Mouse (Mus musculus) gastrocnemius, postnatal 25 days (tissue): ENCODE data around the gene Irgc1. TPM values are rescaled to one million over a fixed set of nuclear protein-coding genes. Genes with fewer than 3 reads are reported as not detected.
A peak's percentile ranks its signal among the peaks of the same experiment; 100 is the strongest.
"Not testable (repeated sequence)": the region's sequence is repeated elsewhere in the genome, so short reads cannot be mapped to it uniquely, and the experiment has no call there.

Source experiments
- DNase-seq: peaks from one replicate; pipeline ENCODE4 v3.0.0; 2022
- total RNA-seq, 2 experiments: library from RNA; stranded (reverse); gene quantifications; 1 replicate in 1 of 2; 2 replicates in 1 of 2; pipeline ENCODE4 v1.2.3; 2021

The Irgc1 gene
- total RNA-seq, 2 experiments from 2014 or later = not detected

DNA sequence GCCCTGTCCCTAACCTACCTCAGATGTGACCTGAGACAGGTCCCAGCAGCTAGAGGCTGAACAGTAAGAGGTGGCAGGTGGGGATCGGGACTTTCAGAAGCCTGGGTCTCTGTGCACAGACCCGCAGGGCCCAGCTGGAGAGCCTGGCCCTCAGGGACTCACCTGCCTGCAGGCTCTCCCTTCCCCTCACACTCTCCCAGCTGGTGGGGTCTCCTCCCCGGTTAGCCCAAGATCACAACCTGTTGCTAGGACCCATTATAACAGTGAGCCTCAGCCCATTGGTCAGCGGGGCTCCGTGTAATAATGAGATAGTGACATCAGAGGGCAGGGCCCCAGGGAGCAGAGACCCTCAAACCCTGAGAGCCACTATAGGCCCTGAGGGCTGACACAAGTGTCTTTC lies 16.8 kb downstream of the Irgc1 start:
- no peak for DNase-seq

DNA sequence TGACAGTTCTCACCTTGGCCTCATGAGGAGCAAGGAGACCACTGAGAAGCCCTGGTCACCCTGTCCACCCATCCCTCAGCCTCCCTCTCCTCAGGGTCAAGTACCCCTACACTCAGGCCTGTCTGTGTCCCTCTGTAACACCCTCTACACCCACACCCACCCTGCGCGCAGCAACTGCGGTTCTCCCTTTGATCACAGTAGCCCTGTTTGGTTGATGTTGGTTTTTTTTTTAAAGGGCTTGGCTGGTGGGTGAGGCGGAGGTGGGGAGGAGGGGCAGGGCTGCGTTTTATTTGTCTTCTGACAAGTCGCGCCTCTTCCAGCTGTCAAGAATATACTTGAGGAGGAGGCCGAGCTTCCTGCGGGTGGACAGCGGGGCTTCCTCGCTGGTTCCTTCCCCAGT lies 20.4 kb downstream of the Irgc1 start:
- DNase-seq = no peak

DNA sequence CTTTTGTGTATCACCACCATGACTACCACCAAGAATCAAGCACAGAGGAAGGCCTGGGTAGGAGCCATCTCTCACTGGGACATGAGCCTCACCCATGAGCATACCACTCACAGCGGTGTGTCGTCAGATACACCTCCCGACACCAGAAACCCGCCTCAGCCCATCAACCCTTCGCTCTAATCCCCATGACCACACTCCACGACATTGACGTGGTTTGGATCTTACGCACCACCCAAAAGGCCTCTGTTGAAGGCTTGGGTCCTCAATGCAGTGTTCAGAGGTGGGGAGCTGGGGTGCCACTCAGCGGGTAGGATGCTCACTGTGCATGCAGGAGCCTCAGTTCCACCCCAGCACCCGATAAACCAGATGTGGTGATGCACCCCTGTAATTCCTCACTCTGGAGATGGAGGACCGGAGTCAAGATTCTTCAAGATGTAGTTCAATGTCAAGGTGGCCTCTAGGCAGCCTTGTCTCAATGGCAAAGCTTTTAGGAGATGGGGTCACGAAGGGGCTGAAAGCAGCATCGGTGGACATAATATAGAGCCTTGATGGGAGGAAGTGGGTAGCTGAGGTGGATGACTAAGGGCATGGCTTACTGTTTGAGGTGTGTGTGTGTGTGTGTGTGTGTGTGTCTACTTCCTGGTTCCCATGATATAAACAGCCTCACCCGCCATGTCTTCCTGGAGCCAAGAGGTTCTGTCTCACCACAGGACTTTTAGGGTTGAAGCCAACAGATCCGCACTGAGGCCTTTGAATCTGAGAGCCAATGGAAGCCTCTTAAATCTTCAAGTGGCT lies 21.3 kb downstream of the Irgc1 start:
- no peak for DNase-seq

DNA sequence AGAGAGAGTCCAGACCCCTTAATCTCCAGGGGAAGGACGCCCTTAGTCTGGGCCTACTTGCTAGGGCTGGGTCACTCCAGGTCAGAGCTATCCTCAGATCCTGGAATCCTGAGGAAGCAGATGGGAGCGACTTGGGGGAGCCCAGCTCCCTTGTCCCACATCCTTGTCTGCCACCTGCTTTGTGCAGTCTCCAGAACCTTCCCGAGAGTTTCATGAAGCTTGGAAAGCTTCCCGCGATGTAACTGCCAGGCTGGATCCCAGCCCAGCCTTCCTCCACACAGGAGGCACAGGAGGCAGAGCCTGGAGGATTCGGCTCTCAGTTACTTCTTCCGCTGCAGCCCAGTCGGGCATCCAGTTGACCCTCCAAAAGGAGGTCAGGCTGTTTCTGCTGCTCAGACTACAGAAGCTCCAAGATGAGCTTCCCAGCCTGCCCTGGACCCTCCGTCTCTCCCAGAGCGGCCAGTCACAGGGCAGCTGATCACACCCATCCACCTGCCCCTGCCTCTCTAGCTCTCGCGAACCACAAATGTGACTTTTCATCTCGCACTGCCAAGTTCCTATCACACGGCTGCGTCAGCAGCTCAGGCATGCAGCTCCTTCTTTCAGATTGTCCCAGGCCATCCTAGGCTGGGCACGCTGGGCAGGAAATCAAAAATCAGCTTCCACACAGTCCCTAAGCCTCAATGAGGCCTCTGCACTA lies 22.5 kb downstream of the Irgc1 start:
- peak; percentile 51 for DNase-seq

DNA sequence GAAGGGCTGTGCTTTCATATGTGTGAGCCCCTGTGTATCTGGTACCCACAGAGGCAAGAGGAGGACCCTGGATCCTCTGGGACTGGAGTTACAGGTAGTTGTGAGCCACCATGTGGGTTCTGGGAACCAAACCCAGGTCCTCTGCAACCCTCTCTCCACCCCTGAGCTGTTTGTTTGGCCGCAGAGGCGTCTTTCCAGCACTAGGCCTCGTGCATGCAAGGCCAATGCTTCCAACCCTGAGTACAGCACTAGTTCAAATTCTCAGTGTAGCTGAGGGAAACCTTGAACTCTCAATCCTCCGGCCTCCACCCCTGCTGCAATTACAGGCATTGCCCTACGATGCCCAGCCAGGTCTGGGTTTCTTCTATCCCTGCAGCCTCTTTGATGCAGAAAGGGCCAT lies 23.4 kb downstream of the Irgc1 start:
- no peak for DNase-seq

DNA sequence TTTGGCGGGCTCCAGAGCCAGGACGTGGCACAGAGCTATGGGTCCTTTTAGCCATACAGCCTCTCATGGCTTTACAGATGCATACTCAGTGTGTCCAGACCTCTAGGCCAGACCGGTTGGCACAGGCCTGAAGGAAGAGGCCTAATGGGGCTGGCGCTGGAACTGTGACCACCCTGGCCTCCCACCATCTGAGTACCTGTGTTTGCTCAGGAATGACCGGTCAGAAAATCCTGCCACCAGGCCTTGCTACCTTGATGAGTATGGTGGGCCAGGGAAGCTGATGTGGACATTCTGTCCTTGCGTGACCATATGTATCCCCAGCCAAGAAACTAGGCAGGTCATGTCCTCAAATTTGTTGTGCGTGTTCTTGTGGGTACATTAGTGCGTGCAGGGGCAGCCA lies 24.9 kb downstream of the Irgc1 start:
- DNase-seq = no peak

DNA sequence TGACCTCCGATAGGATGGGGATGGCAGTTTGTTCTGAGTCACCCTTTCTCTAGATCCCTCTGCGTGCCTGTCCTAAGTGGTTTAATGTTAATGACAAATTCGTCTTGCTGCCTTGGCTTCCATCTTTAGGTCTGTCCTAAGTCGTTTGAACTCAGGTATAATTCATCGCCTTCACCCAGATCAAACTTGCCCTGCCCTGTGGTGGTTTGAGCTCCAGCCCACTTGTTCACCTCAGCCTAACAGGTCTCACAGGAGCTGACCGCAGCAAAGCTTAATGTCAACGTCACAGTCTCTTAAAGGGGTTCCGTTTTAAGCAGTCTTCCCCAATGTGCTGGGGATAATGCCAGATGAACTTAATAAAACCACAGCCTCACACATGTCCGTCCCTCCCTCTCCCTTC lies 26.2 kb downstream of the Irgc1 start:
- DNase-seq = no peak

DNA sequence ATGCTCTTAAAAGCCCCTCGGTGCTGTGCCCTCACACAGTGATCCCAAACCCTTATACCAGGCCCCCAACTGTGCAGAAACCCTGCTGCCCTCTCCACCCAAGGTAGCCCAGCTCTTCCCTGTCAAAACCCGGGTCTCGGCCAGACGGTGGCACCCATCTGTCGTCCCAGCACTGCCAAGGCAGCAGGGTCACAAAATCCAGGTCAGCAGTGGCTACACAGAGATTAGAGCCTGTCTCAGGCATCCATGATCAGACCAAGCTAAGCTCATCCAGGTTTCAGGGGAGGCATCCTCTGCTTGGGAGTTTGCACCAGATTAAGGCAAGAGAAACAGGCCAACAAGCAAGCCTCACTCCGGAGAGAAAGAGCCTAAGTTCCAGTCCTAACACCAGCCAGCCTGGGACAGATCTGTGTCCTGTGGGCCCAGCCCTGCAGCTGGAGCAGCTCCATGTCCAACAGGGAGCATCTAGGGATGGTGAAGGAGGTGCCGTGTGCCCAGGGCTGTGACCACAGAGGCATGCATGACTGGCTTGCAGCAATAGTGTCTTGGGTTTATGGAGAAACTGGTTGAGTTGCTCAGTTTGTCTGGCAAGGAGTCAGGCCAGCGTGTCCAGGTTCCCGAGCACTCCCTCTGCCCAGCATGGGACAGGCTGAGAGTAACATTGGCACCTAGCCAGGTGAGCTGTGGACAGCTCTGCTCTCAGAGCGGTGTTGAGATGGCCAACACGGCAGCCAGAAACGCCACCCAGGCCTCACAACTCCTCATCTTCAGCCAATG lies 28.0 kb downstream of the Irgc1 start:
- DNase-seq = peak; percentile 38

DNA sequence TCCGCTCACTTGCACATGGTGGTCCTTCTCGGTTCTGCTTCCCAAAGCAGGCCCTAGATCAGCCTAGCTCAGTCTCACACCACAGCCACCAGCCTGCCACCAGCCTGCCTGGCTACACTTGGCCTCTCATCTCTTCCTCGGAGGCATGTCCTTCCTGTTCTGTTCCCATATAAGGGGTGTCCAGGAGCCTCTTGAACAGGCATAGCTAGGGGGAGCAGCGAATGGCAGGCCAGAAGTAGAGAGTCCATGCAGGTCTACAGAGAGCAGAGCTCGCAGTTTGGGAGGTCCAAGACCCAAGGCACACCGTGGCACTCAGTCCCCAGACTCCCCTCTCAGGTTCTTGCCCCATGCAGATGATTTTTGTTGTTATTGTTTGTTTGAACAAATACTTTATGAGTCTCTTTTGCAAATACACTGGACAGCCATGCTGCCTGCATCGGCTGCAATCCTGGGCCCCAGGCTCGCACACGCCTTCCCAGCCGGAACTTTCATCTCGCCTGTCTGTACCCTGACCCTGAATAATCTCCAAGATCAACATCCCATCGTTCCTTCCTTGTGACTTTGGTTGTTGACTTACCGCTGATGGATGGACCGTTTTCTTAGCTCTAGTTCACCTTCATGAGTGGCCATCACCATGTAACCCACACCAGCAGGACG lies 28.9 kb downstream of the Irgc1 start:
- no peak for DNase-seq

DNA sequence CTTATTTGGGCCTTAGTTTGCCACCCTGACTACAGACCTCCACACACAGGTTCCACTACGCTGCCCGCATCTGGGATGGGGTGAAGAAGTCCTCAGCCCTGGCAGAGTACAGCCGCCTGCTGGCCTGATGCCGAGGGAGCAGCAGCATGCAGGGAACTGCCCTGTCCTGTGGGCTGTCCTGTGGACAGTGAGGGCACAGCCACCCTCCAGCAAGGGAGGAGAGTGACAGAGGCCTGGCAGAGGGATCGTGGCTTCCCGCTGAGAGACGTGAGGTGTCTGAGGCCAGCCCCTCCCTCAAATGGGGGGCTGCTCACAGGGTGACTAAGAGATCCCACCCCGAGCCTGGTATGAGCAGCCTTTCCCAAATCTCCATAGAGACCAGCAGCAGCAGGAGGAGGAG lies 29.8 kb downstream of the Irgc1 start:
- no peak for DNase-seq

DNA sequence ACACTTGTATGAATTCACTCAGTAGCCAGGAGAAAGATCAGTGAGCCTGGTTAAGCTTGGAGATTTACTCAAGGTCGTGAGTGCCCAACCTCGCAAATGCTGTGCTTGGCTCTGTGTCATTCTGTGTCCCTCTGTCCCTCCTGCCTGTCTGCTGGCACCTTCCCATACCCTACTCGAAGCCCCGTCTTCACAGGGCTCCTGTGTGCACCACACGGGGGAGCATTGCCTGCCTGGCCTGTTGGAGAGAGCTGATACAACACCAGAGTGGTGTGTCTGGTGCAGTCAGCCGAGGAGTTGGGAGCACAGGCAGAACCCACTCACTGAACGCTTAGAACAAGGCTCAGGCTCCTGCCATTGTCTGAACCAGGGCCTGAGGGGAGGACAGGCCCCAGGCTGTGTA lies 30.4 kb downstream of the Irgc1 start:
- no peak for DNase-seq

DNA sequence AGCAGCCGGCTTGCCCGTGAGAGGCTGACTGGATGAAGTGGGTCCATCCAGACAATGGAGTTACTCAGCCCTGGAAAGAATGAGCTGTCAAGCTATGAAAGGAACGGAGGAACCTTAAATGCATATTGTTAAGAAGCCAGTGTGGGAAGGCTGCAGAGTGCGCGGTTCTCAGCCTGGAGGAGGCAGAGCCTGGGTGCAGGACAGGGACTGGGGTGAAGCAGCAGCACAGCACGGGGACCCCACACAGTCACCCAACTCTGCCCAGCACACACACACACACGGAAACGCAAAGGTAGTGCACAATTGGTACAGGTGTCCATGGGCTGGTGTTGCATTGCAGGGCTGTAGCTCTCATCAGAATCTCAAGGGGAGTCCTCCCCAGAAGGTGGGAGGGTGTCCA lies 32.5 kb downstream of the Irgc1 start:
- no peak for DNase-seq

DNA sequence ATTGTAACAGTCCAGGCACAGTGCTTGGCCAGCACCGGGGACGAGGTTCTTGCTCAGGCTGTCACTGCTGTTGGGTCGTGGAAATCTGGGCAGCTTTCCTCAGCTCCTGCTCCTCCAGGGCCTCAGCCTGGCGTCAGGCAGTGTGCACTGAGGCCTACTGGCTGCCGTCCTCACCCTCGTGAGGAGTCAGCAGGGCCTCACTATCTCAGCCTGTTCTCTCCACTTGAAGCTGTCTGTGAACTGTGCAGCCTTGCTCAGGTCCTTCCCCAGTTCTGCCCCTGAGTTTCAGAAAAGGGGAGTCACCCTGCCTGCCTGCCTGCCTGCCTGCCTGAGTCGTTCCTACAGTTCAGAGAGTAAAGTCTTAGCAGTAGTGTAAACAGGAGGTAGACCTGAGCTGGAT lies 36.8 kb downstream of the Irgc1 start:
- DNase-seq = no peak

DNA sequence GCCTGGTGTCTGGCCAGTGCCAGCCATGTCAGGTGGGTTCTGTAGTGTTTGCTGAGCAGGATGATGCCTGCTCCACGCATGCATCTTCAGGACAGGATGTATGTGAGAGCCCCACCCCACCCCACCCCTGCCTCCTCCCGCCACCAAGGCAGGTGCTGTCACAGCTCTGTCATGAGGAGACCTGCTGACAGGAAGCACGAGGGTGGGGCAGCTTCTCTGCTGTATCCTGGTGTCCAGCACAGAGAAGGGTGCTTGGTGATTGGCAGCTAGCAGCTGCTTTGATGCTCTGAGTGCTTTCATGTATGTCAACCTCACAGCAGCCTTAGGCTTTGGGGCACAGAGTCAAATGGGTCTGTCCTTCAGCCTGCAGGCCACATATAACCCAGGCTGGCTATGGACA lies 38.5 kb downstream of the Irgc1 start:
- peak; percentile 4 for DNase-seq

DNA sequence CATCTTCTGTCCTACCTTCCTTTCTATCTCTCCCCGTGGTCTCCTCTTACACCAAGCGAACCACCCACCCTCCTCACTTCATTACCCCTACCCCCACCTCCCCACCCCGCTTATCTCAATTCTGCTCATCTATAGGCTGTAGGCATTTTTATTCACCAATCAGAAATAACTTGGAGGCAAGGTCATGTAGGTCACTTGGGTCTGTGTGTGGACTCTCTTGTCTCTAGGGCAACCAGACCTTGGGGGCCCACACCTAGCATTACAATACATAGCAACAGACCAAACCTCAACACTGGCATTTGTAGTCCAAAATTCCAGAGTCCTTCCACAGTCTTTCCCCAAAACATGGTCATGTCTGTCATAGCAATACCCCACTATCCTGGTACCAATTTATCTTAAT lies 41.3 kb downstream of the Irgc1 start:
- DNase-seq = no peak

DNA sequence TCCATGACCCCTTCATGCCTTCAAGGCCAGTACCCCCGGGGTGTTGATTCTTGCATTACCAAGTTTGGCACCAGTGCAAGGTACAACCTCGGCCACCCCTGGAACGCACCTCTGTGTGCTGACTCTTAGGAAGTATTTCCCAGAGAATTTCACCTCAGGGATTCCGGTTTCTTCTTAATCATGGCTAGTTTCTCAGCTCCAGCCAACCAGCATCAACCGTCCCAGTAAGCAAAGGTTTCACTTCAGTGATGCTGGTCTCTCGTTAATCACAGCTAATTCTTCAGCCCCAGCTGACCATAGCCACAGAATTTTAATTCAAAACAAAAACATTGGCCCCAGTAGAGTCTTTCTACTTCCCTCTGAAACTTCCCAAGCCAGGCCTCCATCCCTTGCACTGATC lies 42.0 kb downstream of the Irgc1 start:
- DNase-seq = no peak

DNA sequence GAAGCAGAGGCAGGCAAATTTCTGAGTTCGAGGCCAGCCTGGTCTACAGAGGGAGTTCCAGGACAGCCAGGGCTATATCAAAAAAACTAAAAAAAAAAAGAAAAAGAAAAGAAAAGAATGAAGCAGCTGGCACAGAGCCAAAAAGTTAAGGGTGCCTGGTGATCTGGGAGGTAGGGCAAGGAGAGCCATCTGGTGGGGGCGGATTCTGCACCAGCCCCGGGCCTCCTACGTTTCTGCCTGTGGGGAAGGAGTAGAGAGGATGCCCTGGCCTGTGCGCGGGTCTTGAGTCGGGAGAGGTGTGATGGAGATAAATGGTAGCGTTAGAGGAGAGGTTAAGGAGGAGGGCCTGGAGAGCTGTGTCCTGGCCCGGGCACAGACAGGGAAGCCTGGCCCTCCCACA lies 43.9 kb downstream of the Irgc1 start:
- DNase-seq = no peak

DNA sequence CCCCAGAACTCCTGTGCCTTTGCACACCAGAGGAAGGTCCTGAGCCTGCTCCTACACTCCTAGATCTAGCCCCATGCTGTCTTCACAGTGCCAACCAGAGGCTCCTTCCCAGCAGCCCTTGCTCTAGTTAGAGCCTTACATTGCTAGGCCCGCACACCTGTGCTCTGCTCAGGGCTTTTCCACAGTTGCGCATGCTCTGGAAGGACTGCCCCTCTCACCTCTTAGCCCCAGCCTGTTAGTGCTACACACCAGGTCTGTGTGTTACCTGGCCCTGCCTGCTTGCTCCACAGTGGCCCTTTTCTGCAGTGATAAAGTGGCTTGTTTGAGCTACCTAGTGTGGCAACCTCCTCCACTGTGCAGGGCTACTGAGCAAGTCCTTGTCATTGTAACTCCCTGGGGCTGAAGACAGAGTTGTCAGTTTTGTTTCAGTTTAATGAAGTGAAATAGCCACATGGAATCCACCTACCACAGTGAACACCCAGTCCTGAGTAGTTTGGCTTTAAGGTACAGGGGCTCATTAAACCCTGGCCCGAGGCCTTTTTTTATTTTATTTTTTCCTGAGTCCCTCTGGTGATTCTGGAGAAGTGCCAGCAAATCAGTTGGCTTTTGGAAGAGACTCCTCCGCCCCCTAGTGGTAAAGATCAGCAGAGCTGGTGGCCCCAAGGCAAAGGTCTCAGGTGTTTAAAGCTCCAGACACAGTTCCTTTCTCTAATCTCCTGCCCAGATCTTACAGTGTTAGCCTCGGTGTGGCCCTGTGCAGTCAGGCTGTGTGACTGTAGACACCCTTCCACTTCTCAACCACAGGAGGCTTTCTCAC lies 45.4 kb downstream of the Irgc1 start:
- peak; percentile 27 for DNase-seq

DNA sequence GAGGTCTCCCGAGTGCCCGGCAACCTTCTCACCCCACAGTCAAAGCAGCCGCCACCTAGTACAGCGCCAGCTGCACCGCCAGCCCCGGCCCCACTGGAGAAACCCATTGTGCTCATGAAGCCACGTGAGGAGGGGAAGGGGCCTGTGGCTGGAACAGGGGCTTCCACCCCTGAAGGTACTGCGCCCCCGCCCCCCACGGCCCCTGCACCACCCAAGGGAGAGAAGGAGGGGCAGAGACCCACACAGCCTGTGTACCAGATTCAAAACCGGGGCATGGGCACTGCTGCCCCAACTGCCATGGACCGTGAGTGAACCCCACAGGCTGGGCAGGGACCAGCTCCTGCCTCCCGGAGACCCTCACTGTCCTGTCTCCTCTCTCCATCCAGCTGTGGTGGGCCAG lies 46.4 kb downstream of the Irgc1 start:
- no peak for DNase-seq

DNA sequence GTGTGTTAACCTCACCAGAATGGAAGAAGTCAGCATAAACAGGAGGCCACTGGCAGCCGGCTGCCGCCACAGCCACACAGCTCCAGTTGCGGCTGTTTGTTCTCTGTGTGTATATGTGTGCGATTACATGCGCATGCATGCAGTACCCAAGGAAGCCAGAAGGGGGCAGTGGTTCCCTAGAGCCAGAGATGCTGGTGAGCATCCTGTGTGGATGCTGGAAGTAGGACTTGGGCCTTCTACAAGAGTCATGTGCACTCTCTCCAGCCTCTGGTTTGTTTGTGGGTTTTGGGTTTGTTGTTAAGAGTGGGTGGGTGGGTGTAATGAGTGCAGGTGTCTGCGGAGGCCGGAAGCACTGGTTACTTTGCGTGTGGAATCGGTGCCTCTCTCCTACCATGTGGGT lies 49.2 kb downstream of the Irgc1 start:
- no peak for DNase-seq

DNA sequence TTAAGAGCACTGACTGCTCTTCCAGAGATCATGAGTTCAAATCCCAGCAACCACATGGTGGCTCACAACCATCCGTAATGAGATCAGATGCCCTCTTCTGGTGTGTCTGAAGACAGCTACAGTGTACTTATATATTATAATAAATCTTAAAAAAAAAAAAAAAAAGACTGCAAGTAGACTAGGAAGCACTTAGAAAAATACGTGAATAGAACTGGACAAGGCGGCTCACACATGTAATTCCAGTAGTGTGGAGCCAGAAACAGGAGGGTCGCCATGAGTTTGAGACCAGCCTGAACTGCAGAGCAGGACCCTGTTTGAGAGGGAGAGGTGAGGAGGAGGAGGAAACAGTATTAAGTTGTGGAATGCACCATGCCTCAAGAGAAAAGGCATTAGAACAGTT lies 51.6 kb downstream of the Irgc1 start:
- DNase-seq = not testable (repeated sequence)

DNA sequence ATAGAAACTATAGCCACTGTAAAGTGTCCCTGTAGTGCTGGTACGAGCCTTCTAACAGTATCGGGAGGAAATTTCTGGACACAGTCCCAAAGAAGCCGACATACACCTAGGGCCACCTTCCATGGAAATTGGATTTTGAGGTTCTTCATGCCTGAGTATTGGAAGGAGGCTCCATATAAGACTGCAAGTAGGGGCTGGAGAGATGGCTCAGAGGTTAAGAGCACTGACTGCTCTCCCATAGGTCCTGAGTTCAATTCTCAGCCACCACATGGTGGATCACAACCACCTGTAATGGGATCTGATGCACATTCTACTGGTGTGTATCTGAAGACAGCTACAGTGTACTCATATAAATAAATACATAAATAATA lies 52.0 kb downstream of the Irgc1 start:
- DNase-seq = peak; percentile 6
